Mouse (Mus musculus) left cerebral cortex, adult 18-20 months (tissue): ENCODE data around the gene Cep104. TPM values are rescaled to one million over a fixed set of nuclear protein-coding genes. Genes with fewer than 3 reads are reported as not detected.
A peak's percentile ranks its signal among the peaks of the same experiment; 100 is the strongest.

Experiments
- DNase-seq, 2 experiments: peaks; one replicate each; pipeline ENCODE4 v3.0.0; 2021 to 2022; ENCODE audit warnings: low spot score in 2 of 2, mixed read lengths in 1 of 2
- total RNA-seq, 2 experiments: library from RNA; stranded (reverse); gene quantifications; 2 replicates each; pipeline ENCODE4 v1.2.3; 2021

Gene Cep104
- total RNA-seq, 2 experiments from 2014 or later, result 33.2 to 33.9 TPM

DNA sequence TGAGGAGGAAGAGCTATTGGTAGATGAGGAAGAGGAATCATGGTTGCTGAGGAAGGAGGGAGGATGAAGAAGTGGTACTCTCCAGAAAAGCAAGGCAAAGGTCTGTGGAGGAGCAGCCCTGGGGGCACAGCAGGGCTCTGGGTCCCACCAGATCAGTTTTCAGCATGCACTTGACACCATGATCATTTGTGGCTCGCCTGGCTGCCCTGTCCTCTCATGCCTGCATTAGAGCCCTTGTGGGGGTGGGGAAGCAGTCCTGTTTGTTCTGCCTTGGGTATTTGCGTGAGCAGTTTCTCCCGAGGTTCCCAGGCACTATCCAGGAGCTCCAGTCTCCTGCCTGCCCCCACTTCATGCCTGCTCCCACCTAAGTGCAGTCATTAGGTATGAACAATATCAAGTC is 62.1 kb downstream of the Cep104 start:
- DNase-seq, result no peak

DNA sequence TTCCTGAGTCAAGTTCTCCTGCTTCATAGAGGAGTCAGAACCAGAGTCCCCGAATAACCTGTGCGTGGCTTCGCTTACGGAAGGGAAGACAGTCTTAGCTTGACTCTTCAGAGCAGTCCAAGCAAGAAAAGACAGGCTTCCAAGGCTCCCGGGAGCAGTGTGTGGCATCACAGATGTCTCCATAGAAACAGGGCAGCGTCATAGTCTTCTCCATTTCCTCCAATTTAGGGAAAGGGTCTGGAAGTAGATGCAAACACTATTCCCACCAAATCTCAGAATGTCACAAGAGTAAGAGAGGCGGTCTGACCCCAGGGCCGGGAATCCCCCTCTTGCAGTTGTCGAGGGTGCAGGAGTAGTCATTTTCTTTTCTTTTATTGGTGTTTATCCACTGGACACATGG is 67.6 kb downstream of the Cep104 start, which contains the start of gene Ccdc27:
Ccdc27 (minus strand) TSS at position 101 of the 400 bp plus-strand sequence.
- no peak for DNase-seq

- DNase-seq, result no peak
Measured at GRCm38 (mm10) chr4:154045837-154046236, 70.8 kb downstream of the Cep104 start.

DNA sequence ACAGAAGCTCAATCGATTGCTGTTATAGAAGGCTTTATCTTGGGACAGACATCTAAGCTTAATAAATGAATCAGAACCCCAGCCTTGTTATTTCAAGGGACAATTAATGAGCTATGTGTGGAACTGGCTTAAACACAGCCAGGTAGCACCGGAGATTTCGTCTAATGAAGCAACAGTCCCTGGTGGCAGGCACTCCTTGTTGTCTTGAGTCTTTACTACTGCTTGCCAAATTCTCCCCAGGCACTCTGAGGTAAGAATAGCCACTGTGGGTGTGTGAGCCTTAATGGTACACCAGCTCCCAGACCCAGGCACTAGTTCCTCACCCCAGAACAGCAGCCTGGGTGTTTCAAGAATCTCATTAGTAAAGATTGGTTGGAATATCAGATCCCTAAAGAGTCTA is 76.4 kb downstream of the Cep104 start:
- DNase-seq, result peak in 1 of 2 experiments; percentile 28

GRCm38 (mm10) chr4:154053065-154053464 is 78.1 kb downstream of the Cep104 start:
- DNase-seq, result no peak

GRCm38 (mm10) chr4:154055482-154055881 is 80.5 kb downstream of the Cep104 start:
- DNase-seq, result no peak

GRCm38 (mm10) chr4:154056046-154056445 is 81.1 kb downstream of the Cep104 start:
- no peak for DNase-seq

GRCm38 (mm10) chr4:154056661-154057060 is 81.7 kb downstream of the Cep104 start:
- no peak for DNase-seq

DNA sequence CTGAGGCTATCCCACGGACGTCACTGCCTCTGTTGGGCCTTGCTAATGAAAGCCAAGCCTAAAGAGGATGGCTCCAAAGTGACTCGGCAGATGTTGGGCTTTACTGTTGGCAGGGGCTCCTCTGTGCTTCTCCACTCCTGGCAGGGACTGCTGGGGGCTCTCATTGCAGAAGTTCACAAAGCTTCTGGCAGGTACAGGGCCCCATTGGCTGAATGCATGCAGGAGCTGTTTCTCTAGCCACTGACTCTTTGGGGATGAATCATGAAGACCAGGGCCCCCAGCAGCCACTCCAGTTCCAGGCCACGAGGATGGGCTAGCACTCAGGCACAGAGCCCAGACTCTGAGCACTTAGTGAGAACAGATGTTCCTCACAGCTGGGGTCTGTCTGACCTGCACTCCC is 82.7 kb downstream of the Cep104 start:
- DNase-seq, result no peak

Other genes with a start within 250 kb of the Cep104 start
- 10 to 100 TPM; 25.3 to 25.6 TPM for gene A430005L14Rik, start 18.0 kb upstream of the Cep104 start, total RNA-seq
- gene Dffb, start 68 bp upstream of the Cep104 start, total RNA-seq, result 10 to 100 TPM; 12.7 to 14.8 TPM
- gene Lrrc47, start 36.5 kb downstream of the Cep104 start, total RNA-seq, result 10 to 100 TPM; 59.7 to 69.2 TPM
- 10 to 100 TPM; 10.0 to 15.0 TPM for gene Smim1, start 51.0 kb downstream of the Cep104 start, total RNA-seq
- gene Ccdc27, start 67.5 kb downstream of the Cep104 start, total RNA-seq, result not detected
- gene Trp73, start 165.0 kb downstream of the Cep104 start, total RNA-seq, result under 1 TPM; 0.26 to 0.86 TPM
- gene Wrap73, start 167.2 kb downstream of the Cep104 start, total RNA-seq, result 10 to 100 TPM; 31.3 to 34.8 TPM
- gene Tprgl, start 185.5 kb downstream of the Cep104 start, total RNA-seq, result 100 to 1,000 TPM; 172 to 194 TPM
- 1 to 10 TPM; 2.5 to 5.0 TPM for gene Megf6, start 195.5 kb downstream of the Cep104 start, total RNA-seq